Mouse (Mus musculus) ES-E14 (cell line): ENCODE results near the gene Luc7l3.

Experiments used
- CHD2 ChIP-seq: IDR thresholded peaks from 2 replicates; pipeline ENCODE4 v1.6.1; 2014; ENCODE audit warnings: mild to moderate bottlenecking, low read depth, low read length, inconsistent platforms
- ZC3H11A ChIP-seq: IDR thresholded peaks from 2 replicates; pipeline ENCODE4 v1.6.1; 2012; ENCODE audit warnings: low read depth, mild to moderate bottlenecking, inconsistent platforms, low read length, borderline replicate concordance

- no peak for TF ChIP-seq CHD2
- TF ChIP-seq ZC3H11A, result peak; percentile 78; the same call in 1 of the 2 replicates
These were observed 44.9 kb downstream of the Luc7l3 start for GRCm38 (mm10) chr11:94276869-94277337.
